Mouse (Mus musculus) neural tube, embryonic 11.5 days (tissue): ENCODE results near the gene Gm28051. TPM values are rescaled to one million over a fixed set of nuclear protein-coding genes. Genes with fewer than 3 reads are reported as not detected.

Experiments
- microRNA counts: library from miRNA; unstranded; fragments of <30 nt; microRNA quantifications from one replicate; lab custom pipeline; 2015
- microRNA-seq: library from miRNA; unstranded; fragments of <30 nt; microRNA quantifications from one replicate; pipeline ENCODE4, GENCODE M21; 2016
- polyA plus RNA-seq: library from polyadenylated mRNA; unstranded; fragments of >200 nt; fragmentation: Nextera tagmentation; extraction: Ambion mirVana; gene quantifications from 2 replicates; pipeline ENCODE4 v1.2.1, GENCODE M21; 2014

The Gm28051 gene
- polyA plus RNA-seq, 1 experiment from 2014 or later: not detected

MicroRNAs encoded within 50 kb of the gene (microRNA counts, 519-probe panel; counts per million panel counts)
- microRNA mmu-miR-1936 (lab: Ali Mortazavi, UCI): 171 counts per million, percentile 57 among the panel's probes with 10 or more counts

Small RNA genes within 50 kb of the gene (microRNA-seq; reads per million reads assigned to microRNA genes)
- gene Mir1936: not detected

Other genes starting within 250 kb of the Gm28051 start
- 26.4 and 29.0 TPM in 2 replicates for gene Chga, start 202.8 kb downstream of the Gm28051 start, polyA plus RNA-seq
- gene Itpk1, start 52.8 kb downstream of the Gm28051 start, polyA plus RNA-seq: 20.3 and 26.1 TPM in 2 replicates
- gene Moap1, start 14.1 kb downstream of the Gm28051 start, polyA plus RNA-seq: 44.8 and 46.0 TPM in 2 replicates
- 11.6 and 11.7 TPM in 2 replicates for gene Tmem251, start 14.0 kb downstream of the Gm28051 start, polyA plus RNA-seq
- gene Gon7, start within 50 bp of the Gm28051 start, polyA plus RNA-seq: 37.8 and 41.2 TPM in 2 replicates
- gene Ubr7, start 202 bp upstream of the Gm28051 start, polyA plus RNA-seq: 68.4 and 69.4 TPM in 2 replicates
- 32.8 and 33.4 TPM in 2 replicates for gene Gm20604, start 907 bp upstream of the Gm28051 start, polyA plus RNA-seq
- 20.1 and 20.2 TPM in 2 replicates for gene Btbd7, start 120.7 kb upstream of the Gm28051 start, polyA plus RNA-seq
- not detected in 2 replicates for gene Cox8c, start 141.6 kb upstream of the Gm28051 start, polyA plus RNA-seq
- gene Unc79, start 191.1 kb upstream of the Gm28051 start, polyA plus RNA-seq: 2.5 and 3.4 TPM in 2 replicates